Mouse (Mus musculus) yolk sac, embryonic 10.5 days (tissue): Measurements from ENCODE around the gene B3galt5.
A peak's percentile ranks its signal among the peaks of the same experiment; 100 is the strongest.

ENCODE experiments used
- DNase-seq: peaks from one replicate; pipeline ENCODE4 v3.0.0-alpha.2; 2017; ENCODE audit warnings: low spot score

B3galt5 gene

GRCm38 (mm10) chr16:96235366-96235970 is at the start of gene B3galt5:
Gene B3galt5 (plus strand): TSS chr16:96235801.
- DNase-seq = no peak

- no peak for DNase-seq
Measured at GRCm38 (mm10) chr16:96187619-96188018, 48.0 kb upstream of the B3galt5 start.

DNA sequence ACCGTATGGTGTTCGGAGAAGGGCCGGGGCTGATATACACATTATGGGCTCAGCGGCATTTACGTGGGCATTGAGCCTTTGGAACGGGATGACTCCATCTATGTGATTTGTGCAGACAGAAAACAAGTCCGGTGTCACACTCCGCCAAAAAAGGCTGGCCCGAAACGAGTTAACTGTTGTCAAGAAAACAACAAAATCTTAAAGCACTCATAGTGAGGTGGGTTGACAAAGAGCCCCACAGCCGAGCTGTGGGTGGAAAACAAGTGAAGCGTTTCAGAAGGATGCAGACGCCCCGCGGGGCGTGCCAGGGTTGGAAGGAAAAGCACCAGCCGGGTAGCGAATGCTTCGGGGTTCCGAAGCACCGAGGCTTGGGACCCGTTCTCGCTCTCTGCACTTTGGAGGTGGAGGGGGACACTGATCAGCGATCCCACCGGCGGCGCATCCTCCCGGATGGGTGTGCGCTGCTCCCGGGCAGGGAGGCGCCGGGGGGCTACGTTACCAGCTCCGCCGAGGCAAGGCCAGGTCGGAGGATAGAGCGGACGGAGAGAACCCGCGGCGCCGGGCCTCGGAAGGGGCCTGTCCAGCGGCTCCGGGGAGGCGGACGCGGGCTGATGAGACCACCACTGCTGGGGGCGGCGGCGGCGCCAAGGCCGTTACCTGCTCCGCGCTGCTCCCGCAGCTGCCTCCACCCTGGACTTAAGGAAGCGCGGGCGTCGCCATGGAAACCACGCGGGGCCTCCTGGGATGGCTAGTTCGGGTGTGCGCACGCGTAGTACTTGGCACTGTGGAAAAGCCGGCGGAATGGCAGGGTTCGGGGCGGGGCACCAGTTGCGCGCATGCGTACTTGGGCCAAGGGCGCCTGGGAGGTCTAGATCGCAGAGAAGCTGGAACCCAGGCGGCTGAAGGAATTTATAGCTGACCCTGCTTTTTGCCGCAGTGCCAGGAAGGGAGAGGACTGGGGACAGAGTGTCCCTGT is 43.8 kb upstream of the B3galt5 start, which contains the start of gene Lca5l:
Gene Lca5l, minus strand, starts transcription at position 741 of the 976 bp plus-strand sequence.
- DNase-seq = peak; percentile 98

DNA sequence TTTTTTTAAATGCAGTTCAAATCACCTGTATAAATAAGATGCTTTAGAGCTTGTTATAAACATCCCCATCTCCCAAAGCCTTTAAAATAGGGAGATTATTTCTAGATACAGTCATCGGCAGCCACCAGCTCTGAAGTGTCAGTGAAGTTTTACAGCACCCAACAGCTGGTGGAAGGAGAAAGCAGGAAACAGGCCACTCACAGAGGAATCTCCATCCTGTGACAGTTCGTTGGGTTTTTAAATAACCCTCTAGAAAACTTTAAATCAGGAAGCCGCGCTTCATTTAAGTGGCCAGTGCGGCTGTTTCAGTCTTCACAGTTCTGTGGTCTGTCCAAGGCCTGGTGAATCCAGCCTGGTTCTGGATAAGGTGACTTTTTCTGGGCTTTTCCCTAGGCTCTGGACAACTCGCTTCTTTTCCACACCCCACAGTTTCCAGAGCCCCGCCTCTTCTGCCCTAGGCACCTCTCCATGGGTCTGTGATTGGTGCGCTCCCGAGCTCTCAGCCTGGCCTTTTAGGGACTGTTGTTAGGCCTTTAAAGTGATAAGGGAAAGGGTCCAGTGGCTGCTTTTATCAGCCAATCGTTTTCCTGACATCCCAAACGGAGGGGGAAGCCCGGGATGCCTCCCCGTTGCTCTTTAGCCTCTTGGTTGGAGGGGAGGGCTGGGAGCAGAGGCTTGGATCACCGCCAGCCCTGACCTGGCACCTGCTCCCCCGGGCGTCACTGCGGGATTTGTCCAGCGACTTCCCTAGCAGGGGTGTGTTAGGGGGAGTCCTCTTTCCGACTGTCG is 35.5 kb upstream of the B3galt5 start, which contains the start of gene Sh3bgr:
Gene Sh3bgr, plus strand, starts transcription at position 538 of the 789 bp plus-strand sequence.
- DNase-seq = peak; percentile 62

GRCm38 (mm10) chr16:96200702-96201028 is 34.9 kb upstream of the B3galt5 start:
- DNase-seq = no peak

- DNase-seq = no peak
Measured at GRCm38 (mm10) chr16:96201485-96202232, 33.9 kb upstream of the B3galt5 start.

DNA sequence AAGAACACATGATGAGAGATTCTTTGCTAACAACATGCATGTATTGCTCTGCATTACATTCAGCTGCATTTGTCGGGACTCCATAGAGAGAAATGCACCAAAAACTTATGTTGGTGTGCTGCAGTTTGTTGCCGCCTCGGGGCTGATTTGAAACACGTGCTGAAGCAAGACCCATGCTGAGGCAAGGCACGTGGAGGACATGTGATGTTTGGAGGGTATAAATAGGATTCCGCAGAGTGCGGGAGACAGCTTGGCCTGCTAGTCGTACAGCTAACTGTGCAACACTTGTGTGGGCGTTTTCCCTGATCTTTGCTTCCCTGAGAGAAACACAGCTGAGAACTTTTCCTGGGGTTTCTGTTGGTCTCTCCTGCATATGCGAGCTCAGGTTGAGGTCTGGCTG is 25.8 kb upstream of the B3galt5 start:
- no peak for DNase-seq

DNA sequence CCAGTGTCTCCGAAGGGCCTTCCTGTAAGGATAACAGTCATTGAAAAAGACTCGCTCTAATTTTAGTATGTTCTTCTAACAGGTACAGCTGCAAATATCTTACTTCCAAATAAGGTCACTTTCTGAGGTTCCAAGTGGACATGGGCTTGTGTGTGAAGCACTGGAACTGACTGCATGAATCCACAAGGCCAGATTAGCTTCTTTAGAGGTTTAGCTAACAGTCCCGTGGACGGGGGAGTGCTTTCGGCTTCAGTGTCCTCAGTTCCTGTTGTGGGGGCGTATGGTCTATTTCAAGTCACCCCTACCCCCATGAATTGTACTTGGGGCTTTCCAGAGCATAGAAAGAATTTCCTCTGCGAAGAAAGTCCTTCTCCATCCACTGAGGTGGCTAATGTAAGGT is 24.7 kb upstream of the B3galt5 start:
- no peak for DNase-seq

DNA sequence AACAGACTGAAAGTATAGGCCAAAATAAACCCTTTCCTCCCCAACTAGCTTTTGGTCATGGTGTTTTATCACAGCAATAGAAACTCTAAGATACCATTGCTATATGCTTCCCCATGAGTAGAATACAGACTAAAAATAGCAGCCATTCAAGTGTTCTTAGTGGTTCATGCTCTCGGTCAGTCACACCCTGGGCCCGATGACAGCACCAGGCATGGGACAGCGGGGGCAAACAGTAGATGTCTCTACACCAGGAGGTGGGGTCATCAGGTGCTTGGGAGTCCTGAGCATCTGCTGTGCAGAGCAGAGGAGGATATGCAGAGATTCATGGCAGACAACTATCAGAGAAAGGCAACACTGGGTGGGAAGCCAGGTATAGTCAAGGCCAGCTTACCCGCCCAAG is 22.6 kb upstream of the B3galt5 start:
- DNase-seq = no peak

DNA sequence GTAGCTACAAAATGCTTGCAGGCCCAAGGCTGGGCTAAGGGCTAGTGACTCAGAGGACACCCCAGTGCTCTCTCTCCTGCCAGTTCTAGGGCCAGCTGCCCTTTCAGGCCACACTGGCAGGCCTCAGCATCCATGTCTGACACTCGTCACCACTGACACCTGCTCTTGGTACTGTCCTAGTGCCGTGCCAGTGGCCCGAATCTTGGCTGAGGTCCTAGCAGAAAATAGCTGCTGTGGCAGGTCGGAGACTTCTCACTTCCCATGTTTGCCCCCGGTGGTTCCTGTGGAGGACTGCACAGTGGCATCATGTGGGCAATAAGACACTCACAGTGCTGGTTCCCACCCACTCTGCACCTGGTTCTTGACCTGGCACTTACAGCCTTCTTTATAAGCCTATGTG is 14.1 kb upstream of the B3galt5 start:
- no peak for DNase-seq

DNA sequence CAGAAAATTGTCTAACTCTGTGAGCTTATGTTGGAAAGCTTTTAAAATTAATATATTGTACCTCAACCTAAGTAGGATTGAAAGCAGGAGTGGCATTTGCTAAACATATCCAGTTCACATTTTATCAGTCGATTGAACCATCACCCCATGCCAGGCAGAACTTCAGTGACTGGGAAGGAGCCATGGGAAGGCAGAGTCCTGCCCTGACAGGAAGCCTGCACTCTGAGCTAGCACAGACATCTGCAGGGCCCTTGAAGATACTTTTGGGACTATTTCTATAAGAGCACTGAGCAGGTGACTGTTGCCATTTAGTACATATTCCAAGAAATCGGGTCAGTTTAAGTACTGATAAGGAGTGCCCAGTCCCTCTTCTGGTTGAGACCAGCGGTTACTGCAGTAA is 13.6 kb upstream of the B3galt5 start:
- DNase-seq = no peak

DNA sequence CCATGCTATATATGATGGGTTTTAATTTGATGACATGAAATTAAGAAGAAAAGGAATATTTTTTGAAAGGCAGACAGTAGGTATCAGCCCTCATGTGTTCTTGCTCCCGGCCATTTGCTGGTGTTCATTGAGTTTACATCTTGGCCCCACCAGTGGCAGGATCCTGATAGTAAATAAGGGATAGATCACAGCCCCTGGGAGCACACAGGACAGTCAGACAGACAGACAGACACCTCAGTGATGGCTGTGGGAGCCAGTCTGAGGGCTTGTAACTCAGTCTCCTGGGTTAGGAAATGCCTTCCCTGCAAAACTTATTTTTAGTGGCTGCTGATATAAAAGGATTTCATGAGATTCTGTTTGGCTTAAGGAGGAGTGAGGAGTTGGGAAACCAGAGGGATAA is 13.1 kb upstream of the B3galt5 start:
- no peak for DNase-seq

DNA sequence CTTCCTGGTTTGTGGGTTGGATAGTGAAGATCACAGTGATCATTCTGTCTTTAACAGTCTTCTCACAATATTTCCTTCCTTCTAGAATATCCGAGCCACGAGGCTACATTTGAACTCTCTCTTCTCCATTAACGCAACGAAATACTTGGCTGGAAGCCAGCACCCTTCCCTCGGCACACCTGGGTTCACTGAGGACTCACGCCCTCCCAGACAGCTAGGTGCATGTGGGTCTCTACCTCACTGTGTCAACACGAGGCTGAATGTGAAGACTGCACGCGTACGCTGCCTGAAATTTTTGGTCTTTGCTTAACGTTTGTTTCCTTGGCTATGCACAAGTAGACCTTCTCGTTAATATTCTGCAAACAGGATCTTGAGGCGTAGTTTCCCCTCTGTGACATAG is 7.2 kb upstream of the B3galt5 start:
- no peak for DNase-seq

DNA sequence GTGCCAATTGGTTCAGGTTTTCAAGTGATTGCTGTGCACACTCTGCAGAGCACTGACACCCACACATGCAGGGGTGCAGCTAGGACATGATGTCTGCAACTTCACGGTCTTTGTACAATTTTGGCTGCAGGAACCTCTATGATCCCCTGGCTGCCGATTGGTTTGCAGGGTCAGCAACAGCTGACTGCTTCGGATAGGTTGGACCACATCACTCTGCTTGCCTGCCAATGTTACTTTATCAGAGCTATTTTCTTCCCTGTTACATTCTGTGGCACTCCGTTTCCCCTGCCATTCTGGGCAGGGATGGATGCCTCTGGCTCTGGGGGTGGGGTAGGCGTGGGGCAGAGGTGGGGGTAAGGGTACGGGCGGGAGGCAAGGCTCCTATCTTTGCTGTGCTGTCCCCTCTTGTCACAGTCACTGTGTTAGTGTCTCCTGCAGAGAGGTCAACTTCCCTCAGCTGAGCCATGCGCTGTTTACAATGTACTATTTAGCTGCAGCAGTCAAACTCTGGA is 6.5 kb upstream of the B3galt5 start:
- DNase-seq = no peak

DNA sequence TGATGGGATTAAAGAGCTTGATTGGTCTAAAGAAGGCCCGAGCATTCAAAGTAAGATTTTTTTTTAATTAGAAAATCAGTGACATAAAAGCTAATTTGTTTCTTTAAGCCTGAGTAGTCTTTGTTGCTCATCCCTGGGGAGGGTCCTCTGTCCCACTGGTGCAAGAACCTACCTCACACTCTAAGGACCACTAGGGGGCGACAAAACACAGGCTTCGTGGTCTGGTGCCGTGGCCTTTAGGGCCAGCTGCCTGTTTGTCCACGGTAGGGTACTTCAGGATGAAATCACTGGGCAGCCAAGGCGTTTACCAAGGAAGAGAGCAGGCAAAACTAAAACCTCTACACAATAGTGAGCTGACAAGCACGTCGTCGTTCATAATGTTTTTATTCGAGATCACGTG is 5.2 kb upstream of the B3galt5 start:
- peak; percentile 64 for DNase-seq

DNA sequence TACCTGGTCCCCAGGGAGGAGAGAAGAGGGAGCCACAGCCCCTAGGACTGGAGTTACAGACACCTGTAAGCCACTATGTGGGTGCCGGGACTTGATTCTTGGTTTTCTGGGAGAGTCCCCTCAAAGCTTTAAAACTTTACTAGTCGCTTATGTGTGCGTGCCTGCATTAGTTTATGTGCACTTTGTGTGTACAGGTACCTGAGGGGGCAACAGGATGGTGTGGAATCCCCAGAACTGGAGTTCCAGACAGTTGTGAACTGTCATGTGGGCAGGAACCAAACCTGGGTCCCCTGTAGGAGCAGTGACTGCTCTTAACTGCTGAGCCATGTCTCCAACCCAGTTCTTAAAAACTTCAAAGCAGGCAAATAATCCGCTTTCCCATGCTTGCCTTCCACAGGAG is 4.3 kb upstream of the B3galt5 start:
- no peak for DNase-seq

- no peak for DNase-seq
Measured at GRCm38 (mm10) chr16:96231974-96232373, 3.6 kb upstream of the B3galt5 start.

GRCm38 (mm10) chr16:96233996-96234395 is 1.6 kb upstream of the B3galt5 start:
- no peak for DNase-seq

- DNase-seq = no peak
Measured at GRCm38 (mm10) chr16:96244496-96244895, 8.9 kb downstream of the B3galt5 start.

DNA sequence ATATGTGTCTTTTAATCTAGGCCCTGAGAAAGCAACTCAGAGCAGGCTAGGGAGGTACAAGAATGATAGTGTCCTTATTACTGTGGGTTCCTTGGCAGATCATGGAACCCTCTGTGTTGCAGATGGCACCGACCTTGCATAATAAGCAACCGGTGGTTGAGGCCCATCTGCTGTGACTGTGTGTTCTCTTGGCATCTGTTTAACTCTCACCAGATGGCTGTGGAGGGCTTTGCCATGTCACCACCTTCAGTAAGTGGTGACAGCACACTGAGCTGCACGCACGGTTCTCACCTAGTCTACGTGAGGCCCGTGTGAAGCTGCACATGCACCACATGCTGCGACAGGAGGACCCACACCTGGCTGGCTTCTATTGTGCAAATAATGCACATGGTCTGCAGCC is 14.0 kb downstream of the B3galt5 start:
- no peak for DNase-seq

DNA sequence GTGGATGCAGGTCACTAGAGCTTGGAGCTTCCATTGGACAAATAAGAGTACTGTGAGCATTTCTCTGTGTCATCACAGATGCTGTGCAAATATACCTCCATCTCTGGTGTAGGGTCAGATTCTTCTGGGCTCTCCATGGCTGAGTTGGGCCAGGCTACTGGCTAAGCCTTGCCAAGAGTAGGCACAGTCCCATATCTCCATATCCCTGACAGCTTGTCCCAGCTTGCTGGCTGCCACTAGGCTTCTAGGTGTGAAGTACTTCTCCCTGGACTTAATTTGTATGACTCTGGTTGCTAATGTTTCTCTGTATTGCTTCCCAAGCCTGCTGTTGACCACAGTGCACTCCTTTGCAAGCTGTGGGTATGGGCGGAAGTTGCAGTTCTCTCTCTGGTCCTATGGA is 16.5 kb downstream of the B3galt5 start:
- DNase-seq = no peak

GRCm38 (mm10) chr16:96258429-96258828 is 22.8 kb downstream of the B3galt5 start:
- peak; percentile 47 for DNase-seq
